Mouse (Mus musculus): ENCODE results near the gene H2afx.

Gene H2afx

GRCm38 (mm10) chr9:44341487-44341886 is 7.0 kb downstream of the H2afx start:
- 79% methylated on average over 5 of the region's 5 CpGs for WGBS

- WGBS, result 73% methylated on average over 3 of the region's 3 CpGs
These were observed 7.7 kb downstream of the H2afx start for GRCm38 (mm10) chr9:44342173-44342572.

GRCm38 (mm10) chr9:44342605-44343004 is 8.1 kb downstream of the H2afx start:
- 89% methylated on average over 1 of the region's 1 CpGs for WGBS

- WGBS, result 7% methylated on average over 6 of the region's 6 CpGs
These were observed 8.8 kb downstream of the H2afx start for GRCm38 (mm10) chr9:44343290-44343689.

- WGBS, result under 1% methylated on average over 39 of the region's 39 CpGs
These were observed 9.4 kb downstream of the H2afx start, which contains the start of gene Hmbs for GRCm38 (mm10) chr9:44343781-44344421. Gene Hmbs, minus strand, starts transcription at chr9:44344228.

GRCm38 (mm10) chr9:44345570-44346433 is 11.3 kb downstream of the H2afx start:
- whole genome bisulfite sequencing, result 70% methylated on average over 6 of the region's 6 CpGs

GRCm38 (mm10) chr9:44347166-44347565 is 12.7 kb downstream of the H2afx start:
- 87% methylated on average over 9 of the region's 9 CpGs for WGBS

- WGBS, result 85% methylated on average over 4 of the region's 4 CpGs
These were observed 13.1 kb downstream of the H2afx start for GRCm38 (mm10) chr9:44347621-44348020.

GRCm38 (mm10) chr9:44348546-44348945 is 14.1 kb downstream of the H2afx start:
- WGBS, result 96% methylated on average over 4 of the region's 4 CpGs

GRCm38 (mm10) chr9:44351396-44351795 is 16.9 kb downstream of the H2afx start:
- WGBS, result 88% methylated on average over 4 of the region's 4 CpGs

- WGBS, result 87% methylated on average over 10 of the region's 10 CpGs
These were observed 17.8 kb downstream of the H2afx start for GRCm38 (mm10) chr9:44352337-44352736.

- 89% methylated on average over 6 of the region's 6 CpGs for WGBS
These were observed 18.6 kb downstream of the H2afx start for GRCm38 (mm10) chr9:44353142-44353541.

GRCm38 (mm10) chr9:44357207-44357606 is 22.7 kb downstream of the H2afx start:
- WGBS, result 68% methylated on average over 4 of the region's 4 CpGs

GRCm38 (mm10) chr9:44361190-44361917 is 26.9 kb downstream of the H2afx start, which contains the start of gene Vps11:
Gene Vps11, minus strand, starts transcription at chr9:44361670.
- WGBS, result under 1% methylated on average over 44 of the region's 44 CpGs

- 34% methylated on average over 4 of the region's 4 CpGs for WGBS
These were observed 27.4 kb downstream of the H2afx start for GRCm38 (mm10) chr9:44361931-44362330.

- WGBS, result 63% methylated on average over 3 of the region's 3 CpGs
These were observed 30.0 kb downstream of the H2afx start for GRCm38 (mm10) chr9:44364480-44364879.

GRCm38 (mm10) chr9:44376141-44376540 is 41.6 kb downstream of the H2afx start:
- WGBS, result 90% methylated on average over 6 of the region's 6 CpGs

- WGBS, result 76% methylated on average over 2 of the region's 2 CpGs
These were observed 42.8 kb downstream of the H2afx start for GRCm38 (mm10) chr9:44377335-44377734.

- 79% methylated on average over 5 of the region's 5 CpGs for WGBS
These were observed 43.7 kb downstream of the H2afx start for GRCm38 (mm10) chr9:44378153-44378730.

- under 1% methylated on average over 83 of the region's 83 CpGs for WGBS
These were observed 44.8 kb downstream of the H2afx start, which contains the start of gene Hyou1 for GRCm38 (mm10) chr9:44379054-44379834. Gene Hyou1, plus strand, starts transcription at chr9:44379490.

GRCm38 (mm10) chr9:44379862-44380261 is 45.4 kb downstream of the H2afx start:
- WGBS, result 4% methylated on average over 15 of the region's 15 CpGs
